Mouse (Mus musculus) erythroblast, embryonic 14.5 days (primary cell): ENCODE measurements around the gene Bicra.

Source experiments
- GATA1 ChIP-seq: IDR thresholded peaks from 2 replicates; pipeline ENCODE4 v1.6.1; 2012; ENCODE audit warnings: low read length, inconsistent platforms, mixed read lengths
- TAL1 ChIP-seq: IDR thresholded peaks from 3 replicates; pipeline ENCODE4 v1.6.1; 2012; ENCODE audit warnings: low read length, inconsistent platforms, mixed read lengths

DNA sequence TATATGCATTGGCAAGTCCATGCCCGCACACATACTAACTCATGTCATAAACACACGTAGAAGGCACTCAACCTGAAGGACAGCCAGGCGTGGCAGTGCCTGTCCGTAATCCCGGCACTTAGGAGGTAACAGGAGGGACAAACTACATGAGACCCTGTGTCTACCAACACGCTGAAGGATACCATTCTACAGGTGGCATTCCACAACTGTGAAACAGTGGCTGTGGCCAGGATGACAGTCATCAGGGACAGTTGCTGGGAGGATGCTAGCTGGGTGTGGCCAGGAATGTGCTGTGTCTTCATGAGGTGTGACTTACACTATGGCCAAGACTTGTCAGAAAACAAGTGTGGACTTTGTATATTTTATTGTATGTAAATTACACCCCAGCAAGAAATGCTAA lies 10.7 kb downstream of the Bicra start:
- TF ChIP-seq GATA1 (no peak), TAL1 (no peak)
